11 mouse cellular contexts compared by ENCODE assay signal in the genomic region with DNA sequence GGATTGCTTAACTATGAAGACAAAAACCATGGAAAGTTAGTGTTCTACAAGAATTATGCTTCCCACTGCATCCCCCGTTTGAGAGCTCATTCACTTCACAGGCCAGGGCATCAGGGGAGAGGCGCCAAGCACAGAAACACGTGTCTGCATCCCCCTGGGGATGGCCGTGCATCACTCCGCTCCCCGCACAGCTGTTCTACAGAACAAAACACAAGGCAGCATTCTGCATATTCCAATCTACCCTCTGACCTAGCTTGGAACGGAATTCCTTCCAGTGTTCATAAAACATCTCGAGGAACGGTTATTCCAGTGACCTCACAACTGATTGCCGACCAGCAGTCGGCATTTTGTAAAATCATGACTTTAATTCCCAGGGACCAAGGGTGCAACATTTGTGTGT.
DNase-seq lines count a peak whose midpoint lies in the region; ATAC-seq and TF ChIP-seq lines count a peak whose summit lies in the region.
"Had no signal": no experiment of that assay in that cellular context is flagged by ENCODE, and none has a peak within 500 bp of the region (broad histone marks: within the 10 kb centered on the region; RNA-seq: fewer than 3 reads in every experiment).

No protein-coding gene starts in this region.

- no peak for TF ChIP-seq CTCF in liver, embryonic 14.5 days (IDR thresholded peaks at IDR 0.05; ENCODE audit: low read depth)
- no peak for TF ChIP-seq CTCF in liver, postnatal 0 days (IDR thresholded peaks at IDR 0.05; ENCODE audit: low read depth)
- TF ChIP-seq CTCF in heart, postnatal 0 days (IDR thresholded peaks at IDR 0.05; ENCODE audit: low read depth) = no peak

- H3K9ac ChIP-seq in liver, embryonic 14.5 days (replicated peaks) = no peak overlapping the region
- no peak overlapping the region for H3K9ac ChIP-seq in liver, postnatal 0 days (replicated peaks)
- no peak overlapping the region for H3K9ac ChIP-seq in heart, postnatal 0 days (replicated peaks; ENCODE audit: low read depth, low read length)
- no peak overlapping the region for H3K9ac ChIP-seq in stomach, embryonic 14.5 days (replicated peaks; ENCODE audit: low read depth, low read length)
- H3K9ac ChIP-seq in forebrain, embryonic 14.5 days (ENCODE audit: low read length) = no peak overlapping the region
- H3K9ac ChIP-seq in hindbrain, embryonic 11.5 days (ENCODE audit: low read depth, low read length) = no peak overlapping the region
- no peak overlapping the region for H3K9ac ChIP-seq in forebrain, embryonic 11.5 days (ENCODE audit: low read length)
- H3K9ac ChIP-seq: embryonic facial prominence, embryonic 12.5 days; midbrain, embryonic 15.5 days had no signal

- H3K4me3 ChIP-seq in liver, embryonic 14.5 days (ENCODE audit: insufficient read depth in 1 of 2, low read depth in 2 of 2, low read length in 2 of 2) = no peak overlapping the region
- H3K4me3 ChIP-seq in liver, postnatal 0 days (ENCODE audit: low read depth, low read length) = no peak overlapping the region
- no peak overlapping the region for H3K4me3 ChIP-seq in heart, postnatal 0 days (ENCODE audit: low read depth, low read length)
- H3K4me3 ChIP-seq in stomach, embryonic 14.5 days (ENCODE audit: low read depth, low read length) = no peak overlapping the region
- no peak overlapping the region for H3K4me3 ChIP-seq in forebrain, embryonic 14.5 days (ENCODE audit: low read depth, low read length)
- H3K4me3 ChIP-seq in hindbrain, embryonic 11.5 days (ENCODE audit: low read depth, low read length) = no peak overlapping the region
- H3K4me3 ChIP-seq in forebrain, embryonic 11.5 days (ENCODE audit: low read depth, low read length) = no peak overlapping the region
- H3K4me3 ChIP-seq: embryonic facial prominence, embryonic 12.5 days; midbrain, embryonic 15.5 days had no signal

- peaks cover 18 to 36% of the 10 kb centered on the region in 2 experiments for H3K4me1 ChIP-seq in liver, embryonic 14.5 days (replicated peaks; ENCODE audit: control insufficient read depth in 2 of 2, insufficient read depth in 2 of 2, low read length in 1 of 2)
- H3K4me1 ChIP-seq in liver, postnatal 0 days (ENCODE audit: insufficient read depth) = peaks cover 16% of the 10 kb centered on the region
- H3K4me1 ChIP-seq in heart, postnatal 0 days (ENCODE audit: control insufficient read depth, insufficient read depth) = no peaks in the 10 kb centered on the region
- H3K4me1 ChIP-seq in stomach, embryonic 14.5 days (ENCODE audit: control insufficient read depth, insufficient read depth, low read length) = peaks cover 19% of the 10 kb centered on the region
- peaks cover 9% of the 10 kb centered on the region for H3K4me1 ChIP-seq in forebrain, embryonic 14.5 days (ENCODE audit: control insufficient read depth, insufficient read depth, low read length)
- no peaks in the 10 kb centered on the region for H3K4me1 ChIP-seq in hindbrain, embryonic 11.5 days (replicated peaks; ENCODE audit: control insufficient read depth, insufficient read depth, low read length)
- peaks cover 2% of the 10 kb centered on the region; the same call in 1 of the 2 replicates for H3K4me1 ChIP-seq in forebrain, embryonic 11.5 days (replicated peaks; ENCODE audit: control insufficient read depth, insufficient read depth, low read length)
- H3K4me1 ChIP-seq: embryonic facial prominence, embryonic 12.5 days had no signal

- WGBS in liver, embryonic 14.5 days (ENCODE audit: insufficient replicate concordance) = 81% methylated on average over 11 of the region's 11 CpGs
- WGBS in liver, postnatal 0 days (ENCODE audit: insufficient replicate concordance) = 78% methylated on average over 11 of the region's 11 CpGs
- WGBS in heart, postnatal 0 days = 76% methylated on average over 11 of the region's 11 CpGs
- WGBS in stomach, embryonic 14.5 days = 33% methylated on average over 11 of the region's 11 CpGs
- 78% methylated on average over 11 of the region's 11 CpGs for WGBS in forebrain, embryonic 14.5 days
- WGBS in hindbrain, embryonic 11.5 days = 42% methylated on average over 11 of the region's 11 CpGs
- 79% methylated on average over 11 of the region's 11 CpGs for WGBS in forebrain, embryonic 11.5 days

- no peak for TF ChIP-seq EP300 in liver, embryonic 14.5 days (IDR thresholded peaks at IDR 0.05; ENCODE audit: low read depth)
- no peak for TF ChIP-seq EP300 in liver, postnatal 0 days (IDR thresholded peaks at IDR 0.05; ENCODE audit: low read depth)
- TF ChIP-seq EP300 in heart, postnatal 0 days (IDR thresholded peaks at IDR 0.05; ENCODE audit: low read depth) = no peak

- DNase-seq in liver, embryonic 14.5 days (ENCODE audit: low read depth in 3 of 3, low spot score in 3 of 3) = no peak
- no peak for DNase-seq in liver, postnatal 0 days
- peak; percentile 24 for DNase-seq in heart, postnatal 0 days (ENCODE audit: low spot score)
- peak; percentile 53 to 79 for DNase-seq in kidney, postnatal 25 days
- no peak for DNase-seq in forebrain, embryonic 14.5 days (ENCODE audit: low spot score)
- no peak for DNase-seq in hindbrain, embryonic 11.5 days (ENCODE audit: low spot score)
- DNase-seq in forebrain, embryonic 11.5 days (ENCODE audit: low spot score) = no peak
- DNase-seq: layer of hippocampus, adult 9-11 months had no signal

- no peak for ATAC-seq in liver, embryonic 14.5 days (ENCODE audit: insufficient read depth)
- no peak for ATAC-seq in liver, postnatal 0 days
- peak; percentile 47; the same call in 1 of the 2 replicates for ATAC-seq in heart, postnatal 0 days (ENCODE audit: insufficient read depth, low read depth)
- ATAC-seq in stomach, embryonic 14.5 days (ENCODE audit: insufficient number of reproducible peaks, insufficient read depth, low FRiP score, low read depth) = peak; percentile 21; the same call in 1 of the 2 replicates
- no peak for ATAC-seq in forebrain, embryonic 14.5 days
- no peak for ATAC-seq in hindbrain, embryonic 11.5 days (ENCODE audit: low FRiP score)
- ATAC-seq in forebrain, embryonic 11.5 days (replicated peaks; ENCODE audit: low FRiP score) = no peak
- ATAC-seq: midbrain, embryonic 15.5 days had no signal

- no peak overlapping the region; the same call in 1 of the 2 replicates for H3K27ac ChIP-seq in liver, embryonic 14.5 days
- no peak overlapping the region for H3K27ac ChIP-seq in liver, postnatal 0 days (ENCODE audit: low read depth)
- no peak overlapping the region for H3K27ac ChIP-seq in heart, postnatal 0 days (ENCODE audit: low read depth)
- H3K27ac ChIP-seq in stomach, embryonic 14.5 days (ENCODE audit: low read length) = peak overlapping the region; percentile 71; the same call in 1 of the 2 replicates
- H3K27ac ChIP-seq in forebrain, embryonic 14.5 days (ENCODE audit: low read depth, low read length) = no peak overlapping the region
- no peak overlapping the region for H3K27ac ChIP-seq in hindbrain, embryonic 11.5 days (ENCODE audit: low read depth, low read length)
- H3K27ac ChIP-seq in forebrain, embryonic 11.5 days (ENCODE audit: low read depth, low read length) = no peak overlapping the region
- H3K27ac ChIP-seq: embryonic facial prominence, embryonic 12.5 days; midbrain, embryonic 15.5 days had no signal

- H3K4me2 ChIP-seq in liver, embryonic 14.5 days (ENCODE audit: low read depth) = peak overlapping the region; percentile 64; the same call in 1 of the 2 replicates
- H3K4me2 ChIP-seq in liver, postnatal 0 days (ENCODE audit: low read depth, low read length) = no peak overlapping the region
- no peak overlapping the region for H3K4me2 ChIP-seq in heart, postnatal 0 days (ENCODE audit: low read depth, low read length)
- H3K4me2 ChIP-seq in stomach, embryonic 14.5 days (replicated peaks; ENCODE audit: low read depth, low read length) = no peak overlapping the region
- H3K4me2 ChIP-seq in forebrain, embryonic 14.5 days (ENCODE audit: low read length) = no peak overlapping the region
- H3K4me2 ChIP-seq in hindbrain, embryonic 11.5 days (replicated peaks; ENCODE audit: low read depth, low read length) = no peak overlapping the region
- H3K4me2 ChIP-seq in forebrain, embryonic 11.5 days (ENCODE audit: low read depth, low read length, severe bottlenecking) = no peak overlapping the region
- H3K4me2 ChIP-seq: embryonic facial prominence, embryonic 12.5 days; midbrain, embryonic 15.5 days had no signal

- no peaks in the 10 kb centered on the region for H3K9me3 ChIP-seq in liver, embryonic 14.5 days (ENCODE audit: control insufficient read depth, low read length)
- H3K9me3 ChIP-seq in liver, postnatal 0 days (ENCODE audit: low read length) = no peaks in the 10 kb centered on the region
- no peaks in the 10 kb centered on the region for H3K9me3 ChIP-seq in heart, postnatal 0 days (replicated peaks; ENCODE audit: control insufficient read depth, low read length)
- H3K9me3 ChIP-seq in stomach, embryonic 14.5 days (ENCODE audit: control insufficient read depth, low read depth, low read length) = no peaks in the 10 kb centered on the region
- no peaks in the 10 kb centered on the region for H3K9me3 ChIP-seq in forebrain, embryonic 14.5 days (replicated peaks; ENCODE audit: control insufficient read depth, low read length)
- H3K9me3 ChIP-seq in hindbrain, embryonic 11.5 days (ENCODE audit: control insufficient read depth, low read length) = no peaks in the 10 kb centered on the region
- H3K9me3 ChIP-seq in forebrain, embryonic 11.5 days (ENCODE audit: control insufficient read depth, low read length) = no peaks in the 10 kb centered on the region
- H3K9me3 ChIP-seq: embryonic facial prominence, embryonic 12.5 days; midbrain, embryonic 15.5 days had no signal

- no peaks in the 10 kb centered on the region for H3K27me3 ChIP-seq in liver, embryonic 14.5 days (ENCODE audit: control insufficient read depth, insufficient read depth, low read length)
- no peaks in the 10 kb centered on the region for H3K27me3 ChIP-seq in liver, postnatal 0 days (ENCODE audit: insufficient read depth, low read length)
- H3K27me3 ChIP-seq in heart, postnatal 0 days (ENCODE audit: control insufficient read depth, insufficient read depth, low read length) = no peaks in the 10 kb centered on the region
- no peaks in the 10 kb centered on the region for H3K27me3 ChIP-seq in stomach, embryonic 14.5 days (ENCODE audit: control insufficient read depth, insufficient read depth, low read length)
- no peaks in the 10 kb centered on the region for H3K27me3 ChIP-seq in forebrain, embryonic 14.5 days (replicated peaks; ENCODE audit: control insufficient read depth, insufficient read depth, low read length)
- H3K27me3 ChIP-seq in hindbrain, embryonic 11.5 days (ENCODE audit: control insufficient read depth, insufficient read depth, low read length) = no peaks in the 10 kb centered on the region
- H3K27me3 ChIP-seq in forebrain, embryonic 11.5 days (ENCODE audit: control insufficient read depth, insufficient read depth, low read length) = peaks cover 19% of the 10 kb centered on the region
- H3K27me3 ChIP-seq: embryonic facial prominence, embryonic 12.5 days had no signal

- H3K36me3 ChIP-seq in liver, embryonic 14.5 days (replicated peaks; ENCODE audit: control insufficient read depth, insufficient read depth, low read depth) = no peaks in the 10 kb centered on the region
- H3K36me3 ChIP-seq in liver, postnatal 0 days (replicated peaks; ENCODE audit: insufficient read depth, low read length) = no peaks in the 10 kb centered on the region
- no peaks in the 10 kb centered on the region for H3K36me3 ChIP-seq in heart, postnatal 0 days (replicated peaks; ENCODE audit: control insufficient read depth, insufficient read depth, low read length)
- no peaks in the 10 kb centered on the region for H3K36me3 ChIP-seq in stomach, embryonic 14.5 days (ENCODE audit: control insufficient read depth, insufficient read depth, low read length)
- no peaks in the 10 kb centered on the region for H3K36me3 ChIP-seq in forebrain, embryonic 14.5 days (ENCODE audit: control insufficient read depth, insufficient read depth, low read length)
- H3K36me3 ChIP-seq in hindbrain, embryonic 11.5 days (ENCODE audit: control insufficient read depth, insufficient read depth, low read length) = no peaks in the 10 kb centered on the region
- no peaks in the 10 kb centered on the region for H3K36me3 ChIP-seq in forebrain, embryonic 11.5 days (ENCODE audit: control insufficient read depth, insufficient read depth, low read length)
- H3K36me3 ChIP-seq: embryonic facial prominence, embryonic 12.5 days; midbrain, embryonic 15.5 days had no signal

Comparison
In these comparisons a context has a peak if more than half of its experiments do, and no peak if none do; other contexts are left out.
1. ATAC-seq: peak in heart, postnatal 0 days (single experiment) and stomach, embryonic 14.5 days (single experiment); none in liver, embryonic 14.5 days (single experiment), liver, postnatal 0 days (single experiment), forebrain, embryonic 14.5 days (single experiment), hindbrain, embryonic 11.5 days (single experiment) and forebrain, embryonic 11.5 days (single experiment).
2. DNase-seq: peak in heart, postnatal 0 days (single experiment) and kidney, postnatal 25 days (2 of 2); none in liver, embryonic 14.5 days (0 of 3), liver, postnatal 0 days (single experiment), forebrain, embryonic 14.5 days (single experiment), hindbrain, embryonic 11.5 days (single experiment) and forebrain, embryonic 11.5 days (single experiment).